Mouse (Mus musculus): ENCODE measurements around the gene Slc13a5.

Slc13a5 gene

GRCm38 (mm10) chr11:72266960-72267560 is at the start of gene Slc13a5:
TSS of gene Slc13a5 (minus strand) at chr11:72267222.
- no peak for DNase-seq

GRCm38 (mm10) chr11:72314151-72314895 is 47.3 kb upstream of the Slc13a5 start, which contains the start of gene Fbxo39:
TSS of gene Fbxo39 (plus strand) at chr11:72314444.
- DNase-seq: peak; percentile 72

GRCm38 (mm10) chr11:72311355-72312001 is 44.5 kb upstream of the Slc13a5 start:
- DNase-seq: no peak

GRCm38 (mm10) chr11:72310491-72310890 is 43.5 kb upstream of the Slc13a5 start:
- DNase-seq: no peak

GRCm38 (mm10) chr11:72308982-72309381 is 42.0 kb upstream of the Slc13a5 start:
- no peak for DNase-seq

GRCm38 (mm10) chr11:72307461-72307860 is 40.4 kb upstream of the Slc13a5 start:
- DNase-seq: peak; percentile 69

- DNase-seq: peak; percentile 84
These were observed 35.2 kb upstream of the Slc13a5 start for GRCm38 (mm10) chr11:72302230-72302629.

GRCm38 (mm10) chr11:72301334-72301733 is 34.3 kb upstream of the Slc13a5 start, which contains the start of gene Xaf1:
TSS of gene Xaf1 (plus strand) at chr11:72301629.
- DNase-seq: peak; percentile 27

- no peak for DNase-seq
These were observed 26.1 kb upstream of the Slc13a5 start for GRCm38 (mm10) chr11:72293116-72293515.

GRCm38 (mm10) chr11:72287543-72287942 is 20.5 kb upstream of the Slc13a5 start:
- DNase-seq: no peak

GRCm38 (mm10) chr11:72287126-72287525 is 20.1 kb upstream of the Slc13a5 start:
- no peak for DNase-seq

- no peak for DNase-seq
These were observed 19.6 kb upstream of the Slc13a5 start for GRCm38 (mm10) chr11:72286651-72287050.

GRCm38 (mm10) chr11:72285971-72286480 is 19.0 kb upstream of the Slc13a5 start:
- DNase-seq: no peak

- DNase-seq: peak; percentile 10
These were observed 17.6 kb upstream of the Slc13a5 start for GRCm38 (mm10) chr11:72284532-72285182.

GRCm38 (mm10) chr11:72283486-72284224 is 16.6 kb upstream of the Slc13a5 start:
- no peak for DNase-seq

GRCm38 (mm10) chr11:72281852-72282400 is 14.9 kb upstream of the Slc13a5 start:
- no peak for DNase-seq

GRCm38 (mm10) chr11:72281143-72281851 is 14.3 kb upstream of the Slc13a5 start:
- DNase-seq: no peak

GRCm38 (mm10) chr11:72273341-72273740 is 6.3 kb upstream of the Slc13a5 start:
- no peak for DNase-seq

- DNase-seq: no peak
These were observed 4.7 kb upstream of the Slc13a5 start for GRCm38 (mm10) chr11:72271761-72272160.

GRCm38 (mm10) chr11:72266207-72266959 is 639 bp downstream of the Slc13a5 start:
- DNase-seq: peak; percentile 60
